Mouse (Mus musculus) central nervous system, embryonic 11.5 days (tissue): Measurements from ENCODE around the gene B4galnt4. TPM values are rescaled to one million over a fixed set of nuclear protein-coding genes. Genes with fewer than 3 reads are reported as not detected.

Experiments used
- polyA plus RNA-seq: library from polyadenylated mRNA; depleted of rRNA; stranded (reverse); fragments of >200 nt; gene quantifications from 2 replicates; pipeline ENCODE4 v1.2.3, GENCODE M21; 2012; rRNA removed

Gene B4galnt4
- 68.2 and 109 TPM in 2 replicates for polyA plus RNA-seq

GRCm38 (mm10) chr7:141060426-141061242 lies at the start of gene B4galnt4:
Gene B4galnt4, plus strand, starts transcription at chr7:141061104.

GRCm38 (mm10) chr7:141017824-141018223 lies 43.1 kb upstream of the B4galnt4 start, which contains the start of gene Ifitm6:
Gene Ifitm6, minus strand, starts transcription at chr7:141017924.

GRCm38 (mm10) chr7:141028831-141029230 lies 32.1 kb upstream of the B4galnt4 start, which contains the start of gene Gm17387:
Gene Gm17387, plus strand, starts transcription at chr7:141029131.

GRCm38 (mm10) chr7:141077841-141078240 lies 16.9 kb downstream of the B4galnt4 start, which contains the start of gene Pkp3:
Gene Pkp3, plus strand, starts transcription at chr7:141078218.

GRCm38 (mm10) chr7:141099911-141100691 lies 39.2 kb downstream of the B4galnt4 start, which contains the start of gene Sigirr:
Gene Sigirr, minus strand, starts transcription at chr7:141100572.

GRCm38 (mm10) chr7:141117636-141118035 lies 56.7 kb downstream of the B4galnt4 start, which contains the start of gene Ano9:
Gene Ano9, minus strand, starts transcription at chr7:141117806.

Other genes with a start within 250 kb of the B4galnt4 start
- 2.4 and 4.2 TPM in 2 replicates for gene Zfp941, start 238.9 kb upstream of the B4galnt4 start, polyA plus RNA-seq
- 0.32 and 0.51 TPM in 2 replicates for gene Urah, start 226.1 kb upstream of the B4galnt4 start, polyA plus RNA-seq
- gene Scgb1c1, start 215.6 kb upstream of the B4galnt4 start, polyA plus RNA-seq: not detected in 2 replicates
- gene Odf3, start 213.3 kb upstream of the B4galnt4 start, polyA plus RNA-seq: not detected in 2 replicates
- gene Gm45785, start 204.8 kb upstream of the B4galnt4 start, polyA plus RNA-seq: 0.08 and 0.14 TPM in 2 replicates
- gene Ric8a, start 204.1 kb upstream of the B4galnt4 start, polyA plus RNA-seq: 61.0 and 61.6 TPM in 2 replicates
- gene Bet1l, start 203.5 kb upstream of the B4galnt4 start, polyA plus RNA-seq: 21.6 and 24.4 TPM in 2 replicates
- gene Psmd13, start 179.1 kb upstream of the B4galnt4 start, polyA plus RNA-seq: 167 and 206 TPM in 2 replicates
- gene Sirt3, start 178.8 kb upstream of the B4galnt4 start, polyA plus RNA-seq: 22.4 and 26.1 TPM in 2 replicates
- gene Cox8b, start 160.7 kb upstream of the B4galnt4 start, polyA plus RNA-seq: 0.50 and 1.3 TPM in 2 replicates
- gene Nlrp6, start 140.2 kb upstream of the B4galnt4 start, polyA plus RNA-seq: 0.17 and 0.53 TPM in 2 replicates
- gene Pgghg, start 119.7 kb upstream of the B4galnt4 start, polyA plus RNA-seq: 15.3 and 24.6 TPM in 2 replicates
- gene Ifitm5, start 110.8 kb upstream of the B4galnt4 start, polyA plus RNA-seq: 0.88 and 2.0 TPM in 2 replicates
- gene Gm45717, start 105.2 kb upstream of the B4galnt4 start, polyA plus RNA-seq: not detected in 2 replicates
- gene Ifitm2, start 105.1 kb upstream of the B4galnt4 start, polyA plus RNA-seq: 87.0 and 380 TPM in 2 replicates
- 12.4 and 30.5 TPM in 2 replicates for gene Ifitm1, start 93.9 kb upstream of the B4galnt4 start, polyA plus RNA-seq
- gene Ifitm3, start 50.3 kb upstream of the B4galnt4 start, polyA plus RNA-seq: 5.5 and 20.2 TPM in 2 replicates
- 0.35 and 0.38 TPM in 2 replicates for gene Ifitm6, start 43.2 kb upstream of the B4galnt4 start, polyA plus RNA-seq
- gene Gm17387, start 32.0 kb upstream of the B4galnt4 start, polyA plus RNA-seq: not detected in 2 replicates
- gene Pkp3, start 17.1 kb downstream of the B4galnt4 start, polyA plus RNA-seq: 1.5 and 2.1 TPM in 2 replicates
- 2.3 and 2.7 TPM in 2 replicates for gene Sigirr, start 39.5 kb downstream of the B4galnt4 start, polyA plus RNA-seq
- gene Ano9, start 56.7 kb downstream of the B4galnt4 start, polyA plus RNA-seq: 0.52 and 0.88 TPM in 2 replicates
- 55.5 and 61.6 TPM in 2 replicates for gene Ptdss2, start 61.3 kb downstream of the B4galnt4 start, polyA plus RNA-seq
- gene Rnh1, start 111.8 kb downstream of the B4galnt4 start, polyA plus RNA-seq: 44.5 and 71.8 TPM in 2 replicates
- gene Hras, start 132.9 kb downstream of the B4galnt4 start, polyA plus RNA-seq: 97.5 and 134 TPM in 2 replicates
- 15.4 and 17.1 TPM in 2 replicates for gene Lrrc56, start 133.1 kb downstream of the B4galnt4 start, polyA plus RNA-seq
- gene Lmntd2, start 153.0 kb downstream of the B4galnt4 start, polyA plus RNA-seq: 8.6 and 10.9 TPM in 2 replicates
- 38.0 and 43.8 TPM in 2 replicates for gene Rassf7, start 154.8 kb downstream of the B4galnt4 start, polyA plus RNA-seq
- 45.8 and 52.9 TPM in 2 replicates for gene Phrf1, start 167.7 kb downstream of the B4galnt4 start, polyA plus RNA-seq
- 0.49 and 0.77 TPM in 2 replicates for gene Irf7, start 205.4 kb downstream of the B4galnt4 start, polyA plus RNA-seq
- gene Cdhr5, start 215.7 kb downstream of the B4galnt4 start, polyA plus RNA-seq: 0.02 and 0.16 TPM in 2 replicates
- gene Sct, start 218.0 kb downstream of the B4galnt4 start, polyA plus RNA-seq: 0.28 and 4.1 TPM in 2 replicates
- 0.56 and 1.6 TPM in 2 replicates for gene Drd4, start 230.9 kb downstream of the B4galnt4 start, polyA plus RNA-seq